Mouse (Mus musculus): Measurements from ENCODE around the gene Acpp. TPM values are rescaled to one million over a fixed set of nuclear protein-coding genes. Genes with fewer than 3 reads are reported as not detected.

Gene Acpp
- polyA plus RNA-seq, 1 experiment, result 3.1 TPM

GRCm38 (mm10) chr9:104361073-104361891 lies 23.7 kb upstream of the Acpp start:
- no peak overlapping the region for H3K9ac ChIP-seq (ENCODE audit: low read depth, poor library complexity, severe bottlenecking)
- H3K4me1 ChIP-seq (ENCODE audit: control insufficient read depth, insufficient read depth, low read length), result peaks cover 2% of the 10 kb centered on the region
- TF ChIP-seq EP300 (IDR thresholded peaks at IDR 0.05; ENCODE audit: insufficient read depth, low read depth, low read length) (peak; percentile 83), POLR2A (IDR thresholded peaks at IDR 0.05; ENCODE audit: insufficient read depth, low read length) (no peak), CTCF (IDR thresholded peaks at IDR 0.05; ENCODE audit: low read depth, low read length) (no peak)
- H3K36me3 ChIP-seq (ENCODE audit: control insufficient read depth, insufficient read depth, low read length, poor library complexity, severe bottlenecking), result no peaks in the 10 kb centered on the region
- H3K9me3 ChIP-seq (replicated peaks; ENCODE audit: control insufficient read depth, insufficient read depth, low read length, poor library complexity, severe bottlenecking), result no peaks in the 10 kb centered on the region
- no peak overlapping the region for H3K4me3 ChIP-seq (ENCODE audit: low read depth, low read length)
- no peaks in the 10 kb centered on the region for H3K27me3 ChIP-seq (ENCODE audit: control insufficient read depth, insufficient read depth, low read length, poor library complexity, severe bottlenecking)
- H3K27ac ChIP-seq (ENCODE audit: insufficient read depth, low read length), result peak overlapping the region; percentile 38; the same call in 1 of the 2 replicates

- Histone ChIP-seq H3K9me3 (replicated peaks; ENCODE audit: control insufficient read depth, insufficient read depth, low read length, poor library complexity, severe bottlenecking) (no peaks in the 10 kb centered on the region), H3K9ac (ENCODE audit: low read depth, poor library complexity, severe bottlenecking) (no peak overlapping the region), H3K4me3 (ENCODE audit: low read depth, low read length) (no peak overlapping the region), H3K4me1 (ENCODE audit: control insufficient read depth, insufficient read depth, low read length) (peaks cover 2% of the 10 kb centered on the region), H3K27ac (ENCODE audit: insufficient read depth, low read length) (no peak overlapping the region), H3K27me3 (ENCODE audit: control insufficient read depth, insufficient read depth, low read length, poor library complexity, severe bottlenecking) (no peaks in the 10 kb centered on the region), H3K36me3 (ENCODE audit: control insufficient read depth, insufficient read depth, low read length, poor library complexity, severe bottlenecking) (no peaks in the 10 kb centered on the region)
- TF ChIP-seq CTCF (IDR thresholded peaks at IDR 0.05; ENCODE audit: low read depth, low read length), result no peak
- no peak for TF ChIP-seq POLR2A (IDR thresholded peaks at IDR 0.05; ENCODE audit: insufficient read depth, low read length)
- TF ChIP-seq EP300 (IDR thresholded peaks at IDR 0.05; ENCODE audit: insufficient read depth, low read depth, low read length), result no peak
Observed at GRCm38 (mm10) chr9:104360389-104360788, 22.8 kb upstream of the Acpp start.

- no peaks in the 10 kb centered on the region for H3K36me3 ChIP-seq (ENCODE audit: control insufficient read depth, insufficient read depth, low read length, poor library complexity, severe bottlenecking)
- no peak overlapping the region for H3K9ac ChIP-seq (ENCODE audit: low read depth, poor library complexity, severe bottlenecking)
- no peak for TF ChIP-seq CTCF (IDR thresholded peaks at IDR 0.05; ENCODE audit: low read depth, low read length)
- no peak for TF ChIP-seq POLR2A (IDR thresholded peaks at IDR 0.05; ENCODE audit: insufficient read depth, low read length)
- TF ChIP-seq EP300 (IDR thresholded peaks at IDR 0.05; ENCODE audit: insufficient read depth, low read depth, low read length), result no peak
- no peak overlapping the region for H3K4me3 ChIP-seq (ENCODE audit: low read depth, low read length)
- H3K4me1 ChIP-seq (ENCODE audit: control insufficient read depth, insufficient read depth, low read length), result no peaks in the 10 kb centered on the region
- no peaks in the 10 kb centered on the region for H3K27me3 ChIP-seq (ENCODE audit: control insufficient read depth, insufficient read depth, low read length, poor library complexity, severe bottlenecking)
- no peak overlapping the region for H3K27ac ChIP-seq (ENCODE audit: insufficient read depth, low read length)
- no peaks in the 10 kb centered on the region for H3K9me3 ChIP-seq (replicated peaks; ENCODE audit: control insufficient read depth, insufficient read depth, low read length, poor library complexity, severe bottlenecking)
Observed at GRCm38 (mm10) chr9:104355521-104356270, 18.1 kb upstream of the Acpp start.

- TF ChIP-seq POLR2A (IDR thresholded peaks at IDR 0.05; ENCODE audit: insufficient read depth, low read length) (no peak), CTCF (IDR thresholded peaks at IDR 0.05; ENCODE audit: low read depth, low read length) (no peak), EP300 (IDR thresholded peaks at IDR 0.05; ENCODE audit: insufficient read depth, low read depth, low read length) (no peak)
- H3K4me1 ChIP-seq (ENCODE audit: control insufficient read depth, insufficient read depth, low read length), result no peaks in the 10 kb centered on the region
- no peaks in the 10 kb centered on the region for H3K9me3 ChIP-seq (replicated peaks; ENCODE audit: control insufficient read depth, insufficient read depth, low read length, poor library complexity, severe bottlenecking)
- H3K27me3 ChIP-seq (ENCODE audit: control insufficient read depth, insufficient read depth, low read length, poor library complexity, severe bottlenecking), result peaks cover 2% of the 10 kb centered on the region; the same call in 1 of the 2 replicates
- H3K9ac ChIP-seq (ENCODE audit: low read depth, poor library complexity, severe bottlenecking), result no peak overlapping the region
- H3K27ac ChIP-seq (ENCODE audit: insufficient read depth, low read length), result no peak overlapping the region
- no peak overlapping the region for H3K4me3 ChIP-seq (ENCODE audit: low read depth, low read length)
- H3K36me3 ChIP-seq (ENCODE audit: control insufficient read depth, insufficient read depth, low read length, poor library complexity, severe bottlenecking), result no peaks in the 10 kb centered on the region
Observed at GRCm38 (mm10) chr9:104344136-104344535, 6.6 kb upstream of the Acpp start.

GRCm38 (mm10) chr9:104339483-104339882 lies 1.9 kb upstream of the Acpp start:
- H3K4me3 ChIP-seq (ENCODE audit: low read depth, low read length), result no peak overlapping the region
- H3K9ac ChIP-seq (ENCODE audit: low read depth, poor library complexity, severe bottlenecking), result no peak overlapping the region
- no peaks in the 10 kb centered on the region for H3K27me3 ChIP-seq (ENCODE audit: control insufficient read depth, insufficient read depth, low read length, poor library complexity, severe bottlenecking)
- no peaks in the 10 kb centered on the region for H3K36me3 ChIP-seq (ENCODE audit: control insufficient read depth, insufficient read depth, low read length, poor library complexity, severe bottlenecking)
- no peaks in the 10 kb centered on the region for H3K4me1 ChIP-seq (ENCODE audit: control insufficient read depth, insufficient read depth, low read length)
- no peaks in the 10 kb centered on the region for H3K9me3 ChIP-seq (replicated peaks; ENCODE audit: control insufficient read depth, insufficient read depth, low read length, poor library complexity, severe bottlenecking)
- H3K27ac ChIP-seq (ENCODE audit: insufficient read depth, low read length), result no peak overlapping the region
- no peak for TF ChIP-seq POLR2A (IDR thresholded peaks at IDR 0.05; ENCODE audit: insufficient read depth, low read length)
- no peak for TF ChIP-seq EP300 (IDR thresholded peaks at IDR 0.05; ENCODE audit: insufficient read depth, low read depth, low read length)
- no peak for TF ChIP-seq CTCF (IDR thresholded peaks at IDR 0.05; ENCODE audit: low read depth, low read length)

Measured in ES-Bruce4 (cell line).